Mouse (Mus musculus) limb, embryonic 10.5 days (tissue): ENCODE results near the gene Nkiras2. TPM values are rescaled to one million over a fixed set of nuclear protein-coding genes. Genes with fewer than 3 reads are reported as not detected.
"Not testable (repeated sequence)": the region's sequence is repeated elsewhere in the genome, so short reads cannot be mapped to it uniquely, and the experiment has no call there.

Experiments
- DNase-seq: peaks from one replicate; pipeline ENCODE4 v3.0.0-alpha.2; 2017; ENCODE audit warnings: low spot score
- H3K27ac ChIP-seq: fragments of 300-500 bp; sonication (generic); 2 replicates; pipeline ENCODE4 v1.5.1; 2016; ENCODE audit warnings: mild to moderate bottlenecking
- H3K27me3 ChIP-seq: fragments of 300-500 bp; sonication (generic); 2 replicates; pipeline ENCODE4 v1.6.1; 2016; ENCODE audit warnings: low read depth, mild to moderate bottlenecking; ENCODE audit not compliant: poor library complexity, severe bottlenecking
- H3K36me3 ChIP-seq: fragments of 300-500 bp; sonication (generic); 2 replicates; pipeline ENCODE4 v1.6.1; 2016; ENCODE audit warnings: mild to moderate bottlenecking, moderate library complexity
- H3K4me1 ChIP-seq: fragments of 300-500 bp; sonication (generic); 2 replicates; pipeline ENCODE4 v1.6.1; 2016
- H3K4me3 ChIP-seq: fragments of 300-500 bp; sonication (generic); 2 replicates; pipeline ENCODE4 v1.5.1; 2016; ENCODE audit warnings: mild to moderate bottlenecking, moderate library complexity
- H3K9me3 ChIP-seq: fragments of 300-500 bp; sonication (generic); replicated peaks from 2 replicates; pipeline ENCODE4 v1.6.1; 2016; ENCODE audit warnings: mild to moderate bottlenecking
- WGBS: fragments of 180-500 bp; shearing (Covaris S2); methylation state at CpG from one replicate; pipeline ENCODE4 v1.1.7; 2016; 5-methylcytosine and 5-hydroxymethylcytosine counted together
- polyA plus RNA-seq: library from polyadenylated mRNA; unstranded; fragments of >200 nt; fragmentation: Nextera tagmentation; extraction: Ambion mirVana; gene quantifications from 2 replicates; pipeline ENCODE4 v1.2.1, GENCODE M21; 2016

Nkiras2 gene
- polyA plus RNA-seq, 1 experiment from 2014 or later, result 95.5 TPM

- peaks cover 2% of the 10 kb centered on the region for H3K4me1 ChIP-seq
- 94% methylated on average over 4 of the region's 4 CpGs for WGBS
- no peaks in the 10 kb centered on the region; the same call in 1 of the 2 replicates for H3K27me3 ChIP-seq
- H3K4me3 ChIP-seq, result no peak overlapping the region
- no peak for DNase-seq
- no peak overlapping the region for H3K27ac ChIP-seq
- peaks cover 98% of the 10 kb centered on the region for H3K36me3 ChIP-seq
- no peaks in the 10 kb centered on the region for H3K9me3 ChIP-seq
These were observed 37.3 kb upstream of the Nkiras2 start for GRCm38 (mm10) chr11:100581756-100582155.

GRCm38 (mm10) chr11:100582413-100582812 lies 36.6 kb upstream of the Nkiras2 start:
- 100% methylated on average over 1 of the region's 1 CpGs for WGBS

GRCm38 (mm10) chr11:100582836-100583235 lies 36.2 kb upstream of the Nkiras2 start:
- H3K27me3 ChIP-seq, result no peaks in the 10 kb centered on the region
- peaks cover 100% of the 10 kb centered on the region for H3K36me3 ChIP-seq
- H3K4me1 ChIP-seq, result peaks cover 2% of the 10 kb centered on the region
- no peak overlapping the region for H3K4me3 ChIP-seq
- WGBS, result 93% methylated on average over 2 of the region's 2 CpGs
- H3K27ac ChIP-seq, result no peak overlapping the region
- no peaks in the 10 kb centered on the region for H3K9me3 ChIP-seq
- DNase-seq, result no peak

More at GRCm38 (mm10) chr11:100582413-100582812, 36.6 kb upstream of the Nkiras2 start:
- not testable (repeated sequence) for H3K4me3 ChIP-seq, H3K9me3 ChIP-seq, H3K27me3 ChIP-seq, H3K27ac ChIP-seq, H3K4me1 ChIP-seq, DNase-seq
- peaks cover 99% of the 10 kb centered on the region for H3K36me3 ChIP-seq

GRCm38 (mm10) chr11:100584561-100584961 lies 34.5 kb upstream of the Nkiras2 start:
- Histone ChIP-seq H3K4me3 (no peak overlapping the region), H3K9me3 (no peaks in the 10 kb centered on the region), H3K36me3 (peaks cover 100% of the 10 kb centered on the region), H3K27me3 (no peaks in the 10 kb centered on the region), H3K27ac (no peak overlapping the region), H3K4me1 (no peaks in the 10 kb centered on the region)
- 92% methylated on average over 7 of the region's 7 CpGs for WGBS
- no peak for DNase-seq

- no peak for DNase-seq
- 95% methylated on average over 3 of the region's 3 CpGs for WGBS
- Histone ChIP-seq H3K27me3 (no peaks in the 10 kb centered on the region), H3K9me3 (no peaks in the 10 kb centered on the region), H3K27ac (no peak overlapping the region), H3K4me1 (no peaks in the 10 kb centered on the region), H3K36me3 (peaks cover 100% of the 10 kb centered on the region), H3K4me3 (no peak overlapping the region)
These were observed 33.9 kb upstream of the Nkiras2 start for GRCm38 (mm10) chr11:100585148-100585547.

- Histone ChIP-seq H3K27ac (no peak overlapping the region), H3K4me1 (no peaks in the 10 kb centered on the region), H3K9me3 (no peaks in the 10 kb centered on the region), H3K27me3 (no peaks in the 10 kb centered on the region), H3K4me3 (no peak overlapping the region), H3K36me3 (peaks cover 100% of the 10 kb centered on the region)
- 94% methylated on average over 2 of the region's 2 CpGs for WGBS
- no peak for DNase-seq
These were observed 30.6 kb upstream of the Nkiras2 start for GRCm38 (mm10) chr11:100588462-100588861.

GRCm38 (mm10) chr11:100592346-100593046 lies 26.5 kb upstream of the Nkiras2 start:
- peaks cover 100% of the 10 kb centered on the region for H3K36me3 ChIP-seq

GRCm38 (mm10) chr11:100594608-100595007 lies 24.4 kb upstream of the Nkiras2 start:
- Histone ChIP-seq H3K4me3 (no peak overlapping the region), H3K27ac (no peak overlapping the region), H3K9me3 (no peaks in the 10 kb centered on the region), H3K4me1 (no peaks in the 10 kb centered on the region), H3K36me3 (peaks cover 100% of the 10 kb centered on the region), H3K27me3 (no peaks in the 10 kb centered on the region)
- WGBS, result 93% methylated on average over 7 of the region's 7 CpGs
- no peak for DNase-seq

More at GRCm38 (mm10) chr11:100592346-100593046, 26.5 kb upstream of the Nkiras2 start:
- no peaks in the 10 kb centered on the region for H3K4me1 ChIP-seq
- no peak overlapping the region for H3K27ac ChIP-seq
- H3K4me3 ChIP-seq, result no peak overlapping the region
- H3K9me3 ChIP-seq, result no peaks in the 10 kb centered on the region
- H3K27me3 ChIP-seq, result no peaks in the 10 kb centered on the region
- no peak for DNase-seq
- WGBS, result 95% methylated on average over 11 of the region's 11 CpGs

GRCm38 (mm10) chr11:100595533-100595932 lies 23.5 kb upstream of the Nkiras2 start:
- no peak overlapping the region for H3K27ac ChIP-seq
- no peak overlapping the region for H3K4me3 ChIP-seq
- 90% methylated on average over 4 of the region's 4 CpGs for WGBS
- no peaks in the 10 kb centered on the region for H3K27me3 ChIP-seq
- no peaks in the 10 kb centered on the region for H3K9me3 ChIP-seq
- no peaks in the 10 kb centered on the region for H3K4me1 ChIP-seq
- DNase-seq, result no peak
- peaks cover 100% of the 10 kb centered on the region for H3K36me3 ChIP-seq

GRCm38 (mm10) chr11:100598074-100598473 lies 21.0 kb upstream of the Nkiras2 start:
- no peaks in the 10 kb centered on the region for H3K4me1 ChIP-seq
- no peaks in the 10 kb centered on the region for H3K27me3 ChIP-seq
- no peak overlapping the region for H3K27ac ChIP-seq
- DNase-seq, result no peak
- H3K36me3 ChIP-seq, result peaks cover 99% of the 10 kb centered on the region
- 87% methylated on average over 4 of the region's 4 CpGs for WGBS
- H3K9me3 ChIP-seq, result no peaks in the 10 kb centered on the region
- H3K4me3 ChIP-seq, result no peak overlapping the region

GRCm38 (mm10) chr11:100601372-100601771 lies 17.7 kb upstream of the Nkiras2 start:
- H3K9me3 ChIP-seq, result no peaks in the 10 kb centered on the region
- H3K4me3 ChIP-seq, result no peak overlapping the region
- H3K27ac ChIP-seq, result no peak overlapping the region
- H3K27me3 ChIP-seq, result no peaks in the 10 kb centered on the region
- DNase-seq, result no peak
- 92% methylated on average over 3 of the region's 3 CpGs for WGBS
- H3K36me3 ChIP-seq, result peaks cover 91% of the 10 kb centered on the region
- no peaks in the 10 kb centered on the region for H3K4me1 ChIP-seq

GRCm38 (mm10) chr11:100603155-100603554 lies 15.9 kb upstream of the Nkiras2 start:
- Histone ChIP-seq H3K36me3 (peaks cover 86% of the 10 kb centered on the region), H3K27me3 (no peaks in the 10 kb centered on the region), H3K4me1 (no peaks in the 10 kb centered on the region), H3K27ac (no peak overlapping the region), H3K4me3 (no peak overlapping the region), H3K9me3 (no peaks in the 10 kb centered on the region)
- 91% methylated on average over 9 of the region's 9 CpGs for WGBS
- no peak for DNase-seq

GRCm38 (mm10) chr11:100603813-100604212 lies 15.2 kb upstream of the Nkiras2 start:
- WGBS, result 90% methylated on average over 8 of the region's 8 CpGs

More at GRCm38 (mm10) chr11:100603813-100604212, 15.2 kb upstream of the Nkiras2 start:
- Histone ChIP-seq H3K4me3 (no peak overlapping the region), H3K9me3 (no peaks in the 10 kb centered on the region), H3K36me3 (peaks cover 86% of the 10 kb centered on the region), H3K27ac (no peak overlapping the region), H3K27me3 (no peaks in the 10 kb centered on the region), H3K4me1 (no peaks in the 10 kb centered on the region)
- no peak for DNase-seq
